In the genomic region with DNA sequence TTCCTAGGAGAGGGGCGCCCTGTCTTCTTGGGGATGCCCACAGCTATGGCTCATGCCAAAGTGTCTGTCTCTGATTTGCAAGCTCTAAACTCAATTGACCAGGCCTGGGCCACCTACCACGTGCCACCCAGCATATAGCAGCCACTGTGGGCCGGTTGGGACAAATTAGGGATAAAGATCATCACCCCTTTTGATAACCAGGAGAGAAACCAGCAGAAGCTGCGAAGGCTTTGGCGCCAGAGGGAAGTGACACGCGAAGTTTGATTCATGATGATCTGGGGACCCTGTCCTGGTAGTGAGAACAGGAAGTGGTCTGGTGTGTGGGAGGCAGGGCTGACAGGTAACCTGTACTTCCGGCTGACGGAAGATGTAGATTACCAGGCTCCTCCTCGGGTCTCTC, we compare ENCODE assay signal across 8 mouse cellular contexts. TPM values are rescaled to one million over a fixed set of nuclear protein-coding genes. Genes with fewer than 3 reads are reported as not detected.
DNase-seq lines count a peak whose midpoint lies in the region; ATAC-seq and TF ChIP-seq lines count a peak whose summit lies in the region.

No protein-coding gene starts in this region.

- no peaks in the 10 kb centered on the region for H3K9me3 ChIP-seq in lung, embryonic 14.5 days (ENCODE audit: low read depth, low read length)
- H3K9me3 ChIP-seq in stomach, postnatal 0 days (ENCODE audit: control insufficient read depth, low read length): no peaks in the 10 kb centered on the region

- H3K4me3 ChIP-seq in lung, embryonic 14.5 days (ENCODE audit: low read depth, low read length): peak overlapping the region; percentile 42
- H3K4me3 ChIP-seq in stomach, postnatal 0 days (ENCODE audit: low read depth, low read length): peak overlapping the region; percentile 45; the same call in 1 of the 2 replicates

- TF ChIP-seq EP300 in stomach, postnatal 0 days (optimal IDR thresholded peaks at IDR 0.05): no peak

- TF ChIP-seq CTCF in lung, embryonic 14.5 days (IDR thresholded peaks at IDR 0.05; ENCODE audit: low read depth): no peak
- TF ChIP-seq CTCF in stomach, postnatal 0 days (IDR thresholded peaks at IDR 0.05; ENCODE audit: low read depth): no peak

- 25% methylated on average over 10 of the region's 10 CpGs for WGBS in lung, embryonic 14.5 days
- WGBS in stomach, postnatal 0 days: 35% methylated on average over 10 of the region's 10 CpGs

- H3K27me3 ChIP-seq in lung, embryonic 14.5 days (ENCODE audit: insufficient read depth, low read length): peaks cover 38% of the 10 kb centered on the region
- no peaks in the 10 kb centered on the region for H3K27me3 ChIP-seq in stomach, postnatal 0 days (ENCODE audit: control insufficient read depth, insufficient read depth, low read length)

- no peak overlapping the region for H3K27ac ChIP-seq in lung, embryonic 14.5 days (ENCODE audit: low read depth)
- no peak overlapping the region for H3K27ac ChIP-seq in stomach, postnatal 0 days (replicated peaks)

- no peaks in the 10 kb centered on the region; the same call in 1 of the 2 replicates for H3K4me1 ChIP-seq in lung, embryonic 14.5 days (ENCODE audit: insufficient read depth)
- H3K4me1 ChIP-seq in stomach, postnatal 0 days (replicated peaks; ENCODE audit: control insufficient read depth, insufficient read depth): no peaks in the 10 kb centered on the region

- no peak overlapping the region for H3K9ac ChIP-seq in lung, embryonic 14.5 days
- H3K9ac ChIP-seq in stomach, postnatal 0 days (ENCODE audit: low read length): peak overlapping the region; percentile 53

- no peak for DNase-seq in lung, embryonic 14.5 days
- no peak for DNase-seq in lung, postnatal 10 days
- DNase-seq in lung, postnatal 36 days: peak; percentile 37
- no peak for DNase-seq in stomach, postnatal 0 days (ENCODE audit: low spot score)
- no peak for DNase-seq in retina, postnatal 1 day
- no peak for DNase-seq in ovary, postnatal 36 days (ENCODE audit: low spot score)
- no peak for DNase-seq in right cerebral cortex, adult 18-20 months

- no peaks in the 10 kb centered on the region for H3K36me3 ChIP-seq in lung, embryonic 14.5 days (ENCODE audit: insufficient read depth)
- H3K36me3 ChIP-seq in stomach, postnatal 0 days (ENCODE audit: control insufficient read depth, insufficient read depth, low read length): no peaks in the 10 kb centered on the region

- H3K4me2 ChIP-seq in lung, embryonic 14.5 days: peak overlapping the region; percentile 65
- peak overlapping the region; percentile 68 for H3K4me2 ChIP-seq in stomach, postnatal 0 days (replicated peaks; ENCODE audit: low read depth)

- ATAC-seq in lung, embryonic 14.5 days (ENCODE audit: insufficient read depth): no peak
- peak; percentile 26 to 35 for ATAC-seq in hematopoietic stem cell, adult 5-6 weeks (replicated peaks in 1 of 2; ENCODE audit: insufficient read depth in 1 of 2, low FRiP score in 2 of 2, low TSS enrichment in 1 of 2, low read depth in 1 of 2, poor library complexity in 2 of 2, severe bottlenecking in 2 of 2)
- no peak; the same call in 1 of the 2 replicates for ATAC-seq in stomach, postnatal 0 days (ENCODE audit: low FRiP score, low TSS enrichment)

RNA-seq across cellular contexts. Expression of a gene that starts 10.9 kb away (rescaled TPM):
- polyA plus RNA-seq in lung, embryonic 14.5 days (2014; fragmentation: Nextera tagmentation; extraction: Ambion mirVana): 2.1 and 2.3 TPM in 2 replicates
- 5.6 and 9.6 TPM in 2 replicates for total RNA-seq in hematopoietic stem cell, adult 5-6 weeks (2017)
- 2.0 and 2.2 TPM in 2 replicates for polyA plus RNA-seq in stomach, postnatal 0 days (2015; fragmentation: Nextera tagmentation; extraction: Ambion mirVana)

Comparison
In these comparisons a context has a peak if more than half of its experiments do, and no peak if none do; other contexts are left out.
1. ATAC-seq: peak in hematopoietic stem cell, adult 5-6 weeks (2 of 2); none in lung, embryonic 14.5 days (single experiment) and stomach, postnatal 0 days (single experiment).